Mouse (Mus musculus) midbrain, postnatal 0 days (tissue): ENCODE data around the gene Tlk1. TPM values are rescaled to one million over a fixed set of nuclear protein-coding genes. Genes with fewer than 3 reads are reported as not detected.

Experiments
- ATAC-seq: fragments of 200-750 bp; cut with Nextera tagmentation; 2 replicates; pipeline ENCODE4 v1.8.0; 2017; ENCODE audit warnings: moderate number of reproducible peaks, mild to moderate bottlenecking, moderate TSS enrichment, moderate library complexity; ENCODE audit not compliant: low FRiP score
- DNase-seq: peaks from one replicate; pipeline ENCODE4 v3.0.0-alpha.2; 2015; ENCODE audit warnings: low spot score
- H3K27ac ChIP-seq: fragments of 300-500 bp; sonication (generic); 2 replicates; pipeline ENCODE4 v1.5.1; 2014; ENCODE audit warnings: low read depth, mild to moderate bottlenecking, low read length, mixed read lengths
- H3K27me3 ChIP-seq: fragments of 300-500 bp; sonication (generic); 2 replicates; pipeline ENCODE4 v1.6.1; 2014; ENCODE audit warnings: low read length, control low read depth, mixed read lengths; ENCODE audit not compliant: insufficient read depth
- H3K36me3 ChIP-seq: fragments of 300-500 bp; sonication (generic); 2 replicates; pipeline ENCODE4 v1.6.1; 2014; ENCODE audit warnings: low read length, control low read depth, mixed read lengths; ENCODE audit not compliant: insufficient read depth
- H3K4me1 ChIP-seq: fragments of 300-500 bp; sonication (generic); 2 replicates; pipeline ENCODE4 v1.6.1; 2014; ENCODE audit warnings: mild to moderate bottlenecking, control low read depth, antibody characterized with exemption, low read length, mixed read lengths; ENCODE audit not compliant: insufficient read depth
- H3K4me2 ChIP-seq: fragments of 300-500 bp; sonication (generic); 2 replicates; pipeline ENCODE4 v1.6.1; 2014; ENCODE audit warnings: low read depth, mild to moderate bottlenecking, low read length, mixed read lengths; ENCODE audit not compliant: poor library complexity, severe bottlenecking
- H3K4me3 ChIP-seq: fragments of 300-500 bp; sonication (generic); 2 replicates; pipeline ENCODE4 v1.5.1; 2014; ENCODE audit warnings: low read depth, mild to moderate bottlenecking, low read length, moderate library complexity
- H3K9ac ChIP-seq: fragments of 300-500 bp; sonication (generic); replicated peaks from 2 replicates; pipeline ENCODE4 v1.6.1; 2014; ENCODE audit warnings: mild to moderate bottlenecking, low read length, moderate library complexity, mixed read lengths; ENCODE audit not compliant: poor library complexity, severe bottlenecking
- H3K9me3 ChIP-seq: fragments of 300-500 bp; sonication (generic); 2 replicates; pipeline ENCODE4 v1.6.1; 2016; ENCODE audit warnings: low read length, control low read depth
- CTCF ChIP-seq: IDR thresholded peaks from 2 replicates; pipeline ENCODE4 v1.5.1; 2016; ENCODE audit warnings: antibody characterized with exemption, mild to moderate bottlenecking
- WGBS: fragments of 180-500 bp; shearing (Covaris S2); extraction: QIAGEN DNeasy Blood & Tissue Kit; methylation state at CpG from one replicate; pipeline ENCODE4 v1.1.7; 2014; 5-methylcytosine and 5-hydroxymethylcytosine counted together
- polyA plus RNA-seq: library from polyadenylated mRNA; unstranded; fragments of >200 nt; fragmentation: Nextera tagmentation; extraction: Ambion mirVana; gene quantifications from 2 replicates; pipeline ENCODE4 v1.2.1, GENCODE M21; 2015
- total RNA-seq: library from RNA; depleted of rRNA; stranded (reverse); fragments of >200 nt; gene quantifications from 2 replicates; pipeline ENCODE4 v1.2.3, GENCODE M21; 2014

Tlk1 gene
- total and polyA plus RNA-seq, 2 experiments from 2014 or later: 22.1 to 25.0 TPM

- Histone ChIP-seq H3K27me3 (no peaks in the 10 kb centered on the region), H3K27ac (no peak overlapping the region), H3K9me3 (no peaks in the 10 kb centered on the region), H3K4me2 (no peak overlapping the region), H3K36me3 (no peaks in the 10 kb centered on the region), H3K9ac (no peak overlapping the region), H3K4me3 (no peak overlapping the region), H3K4me1 (no peaks in the 10 kb centered on the region)
- 56% methylated on average over 2 of the region's 2 CpGs for WGBS
- DNase-seq (no peak), ATAC-seq (no peak)
- no peak for TF ChIP-seq CTCF
These were observed 5.2 kb upstream of the Tlk1 start for GRCm38 (mm10) chr2:70830683-70831082.

DNA sequence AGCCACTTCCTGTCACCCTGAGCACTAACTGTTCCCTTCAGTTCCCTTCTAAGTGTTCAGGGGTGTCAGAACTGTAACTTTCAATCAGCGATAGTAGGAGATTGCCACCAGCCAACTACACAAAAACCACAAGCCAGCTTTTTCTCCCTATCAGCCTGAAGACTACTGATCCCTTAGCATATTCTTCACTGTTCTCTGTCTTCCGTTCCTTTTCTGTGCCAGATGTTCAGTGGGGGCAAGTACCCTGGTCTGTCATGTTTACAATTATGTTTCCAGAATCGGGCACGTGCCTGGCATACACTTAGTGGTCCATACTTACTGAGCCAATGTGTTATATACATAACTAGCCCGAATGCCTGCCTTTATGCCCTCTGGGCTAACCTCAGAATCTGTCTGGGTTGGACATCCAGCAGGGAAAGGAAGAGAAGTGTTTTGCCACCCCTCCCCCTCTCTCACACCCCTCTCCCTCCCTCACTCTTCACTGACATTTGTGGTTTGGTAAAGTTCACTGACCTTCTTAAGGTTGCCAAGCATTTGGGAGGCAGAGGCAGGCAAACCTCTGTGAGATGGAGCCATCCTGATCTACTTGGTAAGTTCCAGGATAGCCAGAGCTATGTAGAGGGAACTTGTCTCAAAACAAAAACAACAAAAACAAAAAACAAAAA, 4.5 kb upstream of the Tlk1 start:
- DNase-seq (no peak), ATAC-seq (no peak)
- Histone ChIP-seq H3K36me3 (no peaks in the 10 kb centered on the region), H3K27ac (no peak overlapping the region), H3K9me3 (no peaks in the 10 kb centered on the region), H3K4me2 (no peak overlapping the region), H3K4me3 (no peak overlapping the region), H3K27me3 (no peaks in the 10 kb centered on the region), H3K4me1 (no peaks in the 10 kb centered on the region), H3K9ac (no peak overlapping the region)
- no peak for TF ChIP-seq CTCF
- WGBS: 86% methylated on average over 5 of the region's 5 CpGs

GRCm38 (mm10) chr2:70827780-70828179, 2.3 kb upstream of the Tlk1 start:
- Histone ChIP-seq H3K4me1 (0 out of 2 replicates have a peak, but pooled peaks cover 2% of the 10 kb centered on the region), H3K9ac (no peak overlapping the region), H3K27me3 (no peaks in the 10 kb centered on the region), H3K36me3 (no peaks in the 10 kb centered on the region), H3K4me3 (no peak overlapping the region), H3K9me3 (no peaks in the 10 kb centered on the region), H3K4me2 (no peak overlapping the region), H3K27ac (no peak overlapping the region)
- TF ChIP-seq CTCF: no peak
- WGBS: 87% methylated on average over 8 of the region's 8 CpGs
- DNase-seq: no peak
- no peak for ATAC-seq

- TF ChIP-seq CTCF: no peak
- Histone ChIP-seq H3K9me3 (no peaks in the 10 kb centered on the region), H3K36me3 (no peaks in the 10 kb centered on the region), H3K4me2 (no peak overlapping the region), H3K27ac (no peak overlapping the region), H3K27me3 (no peaks in the 10 kb centered on the region), H3K9ac (no peak overlapping the region), H3K4me1 (peaks cover 5% of the 10 kb centered on the region; the same call in 1 of the 2 replicates), H3K4me3 (peak overlapping the region; percentile 91; the same call in 1 of the 2 replicates)
- 79% methylated on average over 8 of the region's 8 CpGs for WGBS
- no peak for DNase-seq
- no peak for ATAC-seq
These were observed 1.1 kb upstream of the Tlk1 start for GRCm38 (mm10) chr2:70826436-70827230.

DNA sequence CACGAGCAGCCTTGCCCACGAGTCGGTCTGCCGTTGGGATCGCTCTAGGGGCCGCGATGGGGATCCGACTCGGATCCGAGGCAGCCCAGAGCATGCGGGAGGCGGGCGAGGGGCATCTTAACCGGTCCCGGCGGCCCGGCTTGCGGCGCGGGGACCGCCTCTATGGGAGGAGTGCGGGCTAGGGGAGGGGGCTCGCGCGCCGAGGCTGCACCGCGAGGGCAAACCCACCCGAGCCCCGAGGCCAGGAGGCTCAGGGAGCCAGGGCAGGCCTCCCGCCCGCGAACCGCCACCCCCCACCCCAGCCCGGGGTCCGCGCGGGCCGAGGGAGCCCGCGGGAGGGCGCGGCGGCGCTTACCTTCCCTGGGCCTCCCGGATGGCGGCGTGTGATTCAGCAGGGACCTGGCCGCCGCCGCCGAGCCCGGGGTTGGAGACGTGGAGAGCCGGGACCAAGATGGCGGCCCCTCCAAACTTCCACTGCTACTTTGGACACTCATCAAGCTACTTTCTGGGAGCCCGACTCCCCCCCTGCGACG, 624 bp downstream of the Tlk1 start:
- ATAC-seq (peak; percentile 80), DNase-seq (peak; percentile 63)
- peak overlapping the region; percentile 91 for H3K4me3 ChIP-seq
- no peak for TF ChIP-seq CTCF
- under 1% methylated on average over 24 of the region's 59 CpGs for WGBS
- peaks cover 5% of the 10 kb centered on the region; the same call in 1 of the 2 replicates for H3K4me1 ChIP-seq
- no peaks in the 10 kb centered on the region for H3K27me3 ChIP-seq
- peak overlapping the region; percentile 59 for H3K4me2 ChIP-seq
- H3K9me3 ChIP-seq: no peaks in the 10 kb centered on the region
- H3K9ac ChIP-seq: peak overlapping the region; percentile 84
- H3K36me3 ChIP-seq: no peaks in the 10 kb centered on the region
- peak overlapping the region; percentile 98 for H3K27ac ChIP-seq
